Mouse (Mus musculus): Measurements from ENCODE around the gene Olfr772. TPM values are rescaled to one million over a fixed set of nuclear protein-coding genes. Genes with fewer than 3 reads are reported as not detected.

The Olfr772 gene
- not detected in 2 replicates for polyA plus RNA-seq (2012; rRNA removed)

GRCm38 (mm10) chr10:129177821-129178220, at the start of gene Olfr772:
Gene Olfr772 (minus strand): TSS chr10:129177921.

DNA sequence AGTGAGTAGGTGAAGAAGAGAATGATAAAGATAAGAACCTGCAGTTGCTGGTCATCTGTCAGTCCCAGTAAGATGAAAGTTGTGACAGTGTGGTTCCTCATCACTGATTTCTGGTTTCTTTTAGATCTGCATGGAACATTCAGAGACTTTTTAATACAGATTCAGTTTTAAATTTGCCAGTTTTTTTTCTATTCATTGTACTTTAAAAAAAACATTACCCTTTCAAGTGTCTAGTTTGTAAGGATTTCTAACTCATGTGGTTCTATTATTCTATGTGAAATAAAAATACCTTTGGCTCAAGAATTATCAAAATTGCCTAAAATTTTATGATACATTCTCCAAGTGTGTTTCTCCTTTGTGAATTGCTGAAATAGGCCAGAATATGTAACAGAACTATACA, 9.6 kb upstream of the Olfr772 start, which contains the start of gene Olfr773:
Gene Olfr773, minus strand, starts transcription at position 101 of the 400 bp plus-strand sequence.

GRCm38 (mm10) chr10:129164651-129165050, 13.1 kb downstream of the Olfr772 start, which contains the start of gene Olfr771:
Gene Olfr771 (minus strand): TSS chr10:129164751.

DNA sequence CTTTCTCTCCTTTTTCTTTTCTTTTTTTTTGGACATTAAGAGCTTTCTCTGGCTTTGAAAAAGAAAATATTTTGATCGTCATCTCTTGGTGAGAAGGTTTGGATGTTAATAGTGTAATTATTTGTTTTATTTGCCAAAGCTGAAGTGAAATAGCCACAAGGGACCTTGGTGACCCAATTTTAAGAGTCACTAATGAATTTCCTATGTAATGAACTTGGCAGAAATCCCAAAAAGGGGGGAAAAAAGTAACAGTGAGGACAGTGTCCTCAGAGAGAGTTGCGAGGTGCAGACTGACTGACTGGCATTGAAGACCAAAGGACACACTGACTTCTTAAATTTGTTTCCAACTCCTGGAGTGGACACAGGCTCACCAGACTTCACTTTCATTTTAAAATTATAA, 38.8 kb downstream of the Olfr772 start, which contains the start of gene Olfr770:
Gene Olfr770, minus strand, starts transcription at position 101 of the 400 bp plus-strand sequence.

Other genes starting within 250 kb of the Olfr772 start
- gene Itga7, start 244.1 kb downstream of the Olfr772 start, polyA plus RNA-seq (2012; rRNA removed): 56.9 and 58.2 TPM in 2 replicates
- 159 and 171 TPM in 2 replicates for gene Mettl7b, start 216.9 kb downstream of the Olfr772 start, polyA plus RNA-seq (2012; rRNA removed)
- not detected in 2 replicates for gene Olfr9, start 188.5 kb downstream of the Olfr772 start, polyA plus RNA-seq (2012; rRNA removed)
- not detected in 2 replicates for gene Olfr763, start 167.1 kb downstream of the Olfr772 start, polyA plus RNA-seq (2012; rRNA removed)
- gene Olfr764-ps1, start 138.0 kb downstream of the Olfr772 start, polyA plus RNA-seq (2012; rRNA removed): not detected in 2 replicates
- not detected in 2 replicates for gene Olfr765, start 127.9 kb downstream of the Olfr772 start, polyA plus RNA-seq (2012; rRNA removed)
- not detected in 2 replicates for gene Olfr766-ps1, start 108.9 kb downstream of the Olfr772 start, polyA plus RNA-seq (2012; rRNA removed)
- not detected in 2 replicates for gene Olfr767, start 95.0 kb downstream of the Olfr772 start, polyA plus RNA-seq (2012; rRNA removed)
- not detected in 2 replicates for gene Olfr768, start 78.5 kb downstream of the Olfr772 start, polyA plus RNA-seq (2012; rRNA removed)
- not detected in 2 replicates for gene Olfr769, start 60.1 kb downstream of the Olfr772 start, polyA plus RNA-seq (2012; rRNA removed)
- not detected in 2 replicates for gene Olfr770, start 38.9 kb downstream of the Olfr772 start, polyA plus RNA-seq (2012; rRNA removed)
- gene Olfr771, start 13.2 kb downstream of the Olfr772 start, polyA plus RNA-seq (2012; rRNA removed): not detected in 2 replicates
- not detected in 2 replicates for gene Olfr773, start 9.5 kb upstream of the Olfr772 start, polyA plus RNA-seq (2012; rRNA removed)
- gene Olfr774, start 58.3 kb upstream of the Olfr772 start, polyA plus RNA-seq (2012; rRNA removed): not detected in 2 replicates
- gene Olfr775, start 70.5 kb upstream of the Olfr772 start, polyA plus RNA-seq (2012; rRNA removed): not detected in 2 replicates
- gene Olfr776, start 81.2 kb upstream of the Olfr772 start, polyA plus RNA-seq (2012; rRNA removed): not detected in 2 replicates
- gene Olfr777, start 93.6 kb upstream of the Olfr772 start, polyA plus RNA-seq (2012; rRNA removed): not detected in 2 replicates
- not detected in 2 replicates for gene Olfr780, start 140.2 kb upstream of the Olfr772 start, polyA plus RNA-seq (2012; rRNA removed)
- not detected in 2 replicates for gene Olfr781, start 150.9 kb upstream of the Olfr772 start, polyA plus RNA-seq (2012; rRNA removed)
- not detected in 2 replicates for gene Olfr782, start 170.9 kb upstream of the Olfr772 start, polyA plus RNA-seq (2012; rRNA removed)
- 0.06 TPM in 2 replicates for gene Olfr784, start 206.2 kb upstream of the Olfr772 start, polyA plus RNA-seq (2012; rRNA removed)
- gene Olfr785, start 227.5 kb upstream of the Olfr772 start, polyA plus RNA-seq (2012; rRNA removed): not detected in 2 replicates
- gene Olfr786, start 249.4 kb upstream of the Olfr772 start, polyA plus RNA-seq (2012; rRNA removed): not detected in 2 replicates

All from colon, adult 2 months (tissue).